Mouse (Mus musculus) brain, embryonic 14.5 days (tissue): ENCODE data around the gene Slc25a51. TPM values are rescaled to one million over a fixed set of nuclear protein-coding genes. Genes with fewer than 3 reads are reported as not detected.
"Not testable (repeated sequence)": the region's sequence is repeated elsewhere in the genome, so short reads cannot be mapped to it uniquely, and the experiment has no call there.

ENCODE experiments used
- DNase-seq: peaks from one replicate; pipeline ENCODE4 v3.0.0-alpha.2; 2011; ENCODE audit warnings: low read depth
- CTCF ChIP-seq: fragments of 200-500 bp; IDR thresholded peaks from 2 replicates; pipeline ENCODE4 v1.5.1; 2012; ENCODE audit warnings: inconsistent platforms, mild to moderate bottlenecking, moderate library complexity, borderline replicate concordance; ENCODE audit not compliant: insufficient read depth, insufficient read length; ENCODE audit errors: extremely low read depth
- POLR2A ChIP-seq: fragments of 200-500 bp; IDR thresholded peaks from 2 replicates; pipeline ENCODE4 v1.6.1; 2012; ENCODE audit warnings: mild to moderate bottlenecking, inconsistent platforms, borderline replicate concordance; ENCODE audit not compliant: poor library complexity, insufficient read depth, insufficient read length, severe bottlenecking; ENCODE audit errors: extremely low read depth
- polyA plus RNA-seq: library from polyadenylated mRNA; depleted of rRNA; stranded (reverse); fragments of >200 nt; gene quantifications from 2 replicates; pipeline ENCODE4 v1.2.3, GENCODE M21; 2012

Slc25a51 gene
- polyA plus RNA-seq, 1 experiment: 130 TPM

- peak; percentile 82 for DNase-seq
- TF ChIP-seq CTCF: peak; percentile 19; the same call in 1 of the 2 replicates
- no peak for TF ChIP-seq POLR2A
These were observed 704 bp upstream of the Slc25a51 start for GRCm38 (mm10) chr4:45409270-45409669.

- no peak for TF ChIP-seq CTCF
- DNase-seq: no peak
These were observed 747 bp downstream of the Slc25a51 start for GRCm38 (mm10) chr4:45407703-45408334.

- TF ChIP-seq CTCF: no peak
- TF ChIP-seq POLR2A: no peak
These were observed 1.4 kb downstream of the Slc25a51 start for GRCm38 (mm10) chr4:45407001-45407702.

GRCm38 (mm10) chr4:45406397-45406796 is 2.2 kb downstream of the Slc25a51 start:
- TF ChIP-seq POLR2A: no peak
- no peak for TF ChIP-seq CTCF
- DNase-seq: no peak

More at GRCm38 (mm10) chr4:45407001-45407702, 1.4 kb downstream of the Slc25a51 start:
- DNase-seq: no peak

- no peak for DNase-seq
- TF ChIP-seq POLR2A (no peak), CTCF (no peak)
These were observed 3.3 kb downstream of the Slc25a51 start for GRCm38 (mm10) chr4:45405315-45405714.

GRCm38 (mm10) chr4:45404086-45404485 is 4.5 kb downstream of the Slc25a51 start:
- TF ChIP-seq POLR2A (no peak), CTCF (no peak)
- DNase-seq: no peak

GRCm38 (mm10) chr4:45403499-45403878 is 5.1 kb downstream of the Slc25a51 start:
- TF ChIP-seq CTCF: no peak
- TF ChIP-seq POLR2A: no peak
- DNase-seq: no peak

GRCm38 (mm10) chr4:45402878-45403498 is 5.6 kb downstream of the Slc25a51 start:
- TF ChIP-seq CTCF (no peak), POLR2A (no peak)
- no peak for DNase-seq

GRCm38 (mm10) chr4:45402281-45402680 is 6.3 kb downstream of the Slc25a51 start:
- TF ChIP-seq POLR2A (no peak), CTCF (no peak)
- no peak for DNase-seq

- DNase-seq: no peak
- TF ChIP-seq CTCF (no peak), POLR2A (no peak)
These were observed 8.9 kb downstream of the Slc25a51 start for GRCm38 (mm10) chr4:45399421-45400210.

GRCm38 (mm10) chr4:45398315-45398714 is 10.3 kb downstream of the Slc25a51 start:
- DNase-seq: not testable (repeated sequence)

- not testable (repeated sequence) for DNase-seq
These were observed 12.4 kb downstream of the Slc25a51 start for GRCm38 (mm10) chr4:45396211-45396610.

GRCm38 (mm10) chr4:45393658-45394057 is 14.9 kb downstream of the Slc25a51 start:
- TF ChIP-seq POLR2A: no peak
- TF ChIP-seq CTCF: no peak
- no peak for DNase-seq
